Mouse (Mus musculus) neural tube, embryonic 13.5 days (tissue): Measurements from ENCODE around the gene Apc2. TPM values are rescaled to one million over a fixed set of nuclear protein-coding genes. Genes with fewer than 3 reads are reported as not detected.

ENCODE experiments used
- ATAC-seq: fragments of 200-750 bp; cut with Nextera tagmentation; 2 replicates; pipeline ENCODE4 v1.8.0; 2017; ENCODE audit warnings: low read depth, mild to moderate bottlenecking, moderate TSS enrichment, moderate library complexity
- H3K27ac ChIP-seq: fragments of 300-500 bp; sonication (generic); replicated peaks from 2 replicates; pipeline ENCODE4 v1.5.1; 2015; ENCODE audit warnings: moderate library complexity, mild to moderate bottlenecking, inconsistent platforms
- H3K27me3 ChIP-seq: fragments of 300-500 bp; sonication (generic); 2 replicates; pipeline ENCODE4 v1.6.1; 2015; ENCODE audit warnings: mild to moderate bottlenecking, inconsistent platforms
- H3K36me3 ChIP-seq: fragments of 300-500 bp; sonication (generic); 2 replicates; pipeline ENCODE4 v1.6.1; 2015; ENCODE audit warnings: mild to moderate bottlenecking, inconsistent platforms
- H3K4me1 ChIP-seq: fragments of 300-500 bp; sonication (generic); replicated peaks from 2 replicates; pipeline ENCODE4 v1.6.1; 2015; ENCODE audit warnings: inconsistent platforms
- H3K4me2 ChIP-seq: fragments of 300-500 bp; sonication (generic); 2 replicates; pipeline ENCODE4 v1.6.1; 2015; ENCODE audit warnings: inconsistent platforms, mild to moderate bottlenecking, moderate library complexity
- H3K4me3 ChIP-seq: fragments of 300-500 bp; sonication (generic); 2 replicates; pipeline ENCODE4 v1.5.1; 2015; ENCODE audit warnings: mild to moderate bottlenecking, inconsistent platforms
- H3K9ac ChIP-seq: fragments of 300-500 bp; sonication (generic); 2 replicates; pipeline ENCODE4 v1.6.1; 2015; ENCODE audit warnings: moderate library complexity, mild to moderate bottlenecking, inconsistent platforms
- H3K9me3 ChIP-seq: fragments of 300-500 bp; sonication (generic); 2 replicates; pipeline ENCODE4 v1.6.1; 2016; ENCODE audit warnings: inconsistent platforms
- WGBS: fragments of 180-500 bp; shearing (Covaris S2); methylation state at CpG from one replicate; pipeline ENCODE4 v1.1.7; 2015; 5-methylcytosine and 5-hydroxymethylcytosine counted together
- polyA plus RNA-seq: library from polyadenylated mRNA; unstranded; fragments of >200 nt; fragmentation: Nextera tagmentation; extraction: Ambion mirVana; gene quantifications from 2 replicates; pipeline ENCODE4 v1.2.1, GENCODE M21; 2015

The Apc2 gene
- polyA plus RNA-seq, 1 experiment from 2014 or later: 156 TPM

- Histone ChIP-seq H3K27ac (peak overlapping the region; percentile 97), H3K4me2 (peak overlapping the region; percentile 99), H3K4me3 (peak overlapping the region; percentile 59), H3K27me3 (no peaks in the 10 kb centered on the region), H3K9ac (peak overlapping the region; percentile 100), H3K36me3 (peaks cover 35% of the 10 kb centered on the region), H3K9me3 (no peaks in the 10 kb centered on the region), H3K4me1 (peaks cover 90% of the 10 kb centered on the region)
- WGBS: 3% methylated on average over 26 of the region's 26 CpGs
- peak; percentile 75 for ATAC-seq
These were observed 2.9 kb downstream of the Apc2 start for GRCm38 (mm10) chr10:80298571-80299281.

GRCm38 (mm10) chr10:80299301-80299700, 3.5 kb downstream of the Apc2 start:
- H3K4me2 ChIP-seq: peak overlapping the region; percentile 99
- peak; percentile 4; the same call in 1 of the 2 replicates for ATAC-seq

GRCm38 (mm10) chr10:80299824-80300223, 4.0 kb downstream of the Apc2 start:
- peak overlapping the region; percentile 97 for H3K27ac ChIP-seq
- 40% methylated on average over 10 of the region's 10 CpGs for WGBS
- peak overlapping the region; percentile 99 for H3K4me2 ChIP-seq
- no peak for ATAC-seq
- no peaks in the 10 kb centered on the region for H3K9me3 ChIP-seq
- H3K27me3 ChIP-seq: no peaks in the 10 kb centered on the region
- H3K9ac ChIP-seq: peak overlapping the region; percentile 100
- peaks cover 90% of the 10 kb centered on the region for H3K4me1 ChIP-seq
- H3K36me3 ChIP-seq: peaks cover 35% of the 10 kb centered on the region
- peak overlapping the region; percentile 59 for H3K4me3 ChIP-seq

More at GRCm38 (mm10) chr10:80299301-80299700, 3.5 kb downstream of the Apc2 start:
- peaks cover 35% of the 10 kb centered on the region for H3K36me3 ChIP-seq
- H3K4me3 ChIP-seq: peak overlapping the region; percentile 59
- 6% methylated on average over 15 of the region's 15 CpGs for WGBS
- peak overlapping the region; percentile 97 for H3K27ac ChIP-seq
- H3K27me3 ChIP-seq: no peaks in the 10 kb centered on the region
- H3K9me3 ChIP-seq: no peaks in the 10 kb centered on the region
- H3K9ac ChIP-seq: peak overlapping the region; percentile 100
- H3K4me1 ChIP-seq: peaks cover 90% of the 10 kb centered on the region

GRCm38 (mm10) chr10:80300672-80301181, 5.0 kb downstream of the Apc2 start:
- H3K27ac ChIP-seq: peak overlapping the region; percentile 97
- ATAC-seq: peak; percentile 84
- peaks cover 40% of the 10 kb centered on the region for H3K36me3 ChIP-seq
- no peaks in the 10 kb centered on the region for H3K9me3 ChIP-seq
- whole genome bisulfite sequencing: 14% methylated on average over 11 of the region's 11 CpGs
- H3K9ac ChIP-seq: peak overlapping the region; percentile 100
- H3K4me3 ChIP-seq: peak overlapping the region; percentile 59
- peaks cover 90% of the 10 kb centered on the region for H3K4me1 ChIP-seq
- no peaks in the 10 kb centered on the region for H3K27me3 ChIP-seq
- peak overlapping the region; percentile 99 for H3K4me2 ChIP-seq

- peak overlapping the region; percentile 59 for H3K4me3 ChIP-seq
These were observed 5.7 kb downstream of the Apc2 start for GRCm38 (mm10) chr10:80301256-80302081.

GRCm38 (mm10) chr10:80302082-80302355, 6.2 kb downstream of the Apc2 start:
- WGBS: 48% methylated on average over 5 of the region's 5 CpGs
- peak overlapping the region; percentile 99 for H3K4me2 ChIP-seq
- peaks cover 83% of the 10 kb centered on the region for H3K4me1 ChIP-seq
- H3K27ac ChIP-seq: peak overlapping the region; percentile 97
- ATAC-seq: no peak
- peak overlapping the region; percentile 100 for H3K9ac ChIP-seq
- peaks cover 53% of the 10 kb centered on the region for H3K36me3 ChIP-seq
- H3K9me3 ChIP-seq: no peaks in the 10 kb centered on the region
- peak overlapping the region; percentile 59 for H3K4me3 ChIP-seq
- no peaks in the 10 kb centered on the region for H3K27me3 ChIP-seq

More at GRCm38 (mm10) chr10:80301256-80302081, 5.7 kb downstream of the Apc2 start:
- no peak for ATAC-seq
- Histone ChIP-seq H3K36me3 (peaks cover 48% of the 10 kb centered on the region), H3K9ac (peak overlapping the region; percentile 100), H3K4me2 (peak overlapping the region; percentile 99), H3K4me1 (peaks cover 88% of the 10 kb centered on the region), H3K27me3 (no peaks in the 10 kb centered on the region), H3K9me3 (no peaks in the 10 kb centered on the region), H3K27ac (peak overlapping the region; percentile 97)
- 58% methylated on average over 8 of the region's 10 CpGs for WGBS

- H3K36me3 ChIP-seq: peaks cover 58% of the 10 kb centered on the region
These were observed 6.7 kb downstream of the Apc2 start for GRCm38 (mm10) chr10:80302471-80302881.

GRCm38 (mm10) chr10:80304458-80304857, 8.7 kb downstream of the Apc2 start:
- H3K9me3 ChIP-seq: no peaks in the 10 kb centered on the region
- ATAC-seq: no peak
- peak overlapping the region; percentile 37 for H3K4me2 ChIP-seq
- 23% methylated on average over 12 of the region's 12 CpGs for WGBS
- peaks cover 78% of the 10 kb centered on the region for H3K36me3 ChIP-seq
- H3K4me1 ChIP-seq: peaks cover 65% of the 10 kb centered on the region
- H3K27ac ChIP-seq: no peak overlapping the region
- peak overlapping the region; percentile 20; the same call in 1 of the 2 replicates for H3K4me3 ChIP-seq
- peak overlapping the region; percentile 22; the same call in 1 of the 2 replicates for H3K9ac ChIP-seq
- H3K27me3 ChIP-seq: no peaks in the 10 kb centered on the region

More at GRCm38 (mm10) chr10:80302471-80302881, 6.7 kb downstream of the Apc2 start:
- Histone ChIP-seq H3K9me3 (no peaks in the 10 kb centered on the region), H3K27ac (peak overlapping the region; percentile 97), H3K27me3 (no peaks in the 10 kb centered on the region), H3K9ac (peak overlapping the region; percentile 100), H3K4me3 (peak overlapping the region; percentile 59), H3K4me1 (peaks cover 78% of the 10 kb centered on the region), H3K4me2 (peak overlapping the region; percentile 99)
- ATAC-seq: no peak
- 8% methylated on average over 9 of the region's 9 CpGs for WGBS

GRCm38 (mm10) chr10:80304862-80305261, 9.1 kb downstream of the Apc2 start:
- Histone ChIP-seq H3K9ac (peak overlapping the region; percentile 22; the same call in 1 of the 2 replicates), H3K27me3 (no peaks in the 10 kb centered on the region), H3K4me1 (peaks cover 61% of the 10 kb centered on the region), H3K27ac (no peak overlapping the region), H3K4me2 (peak overlapping the region; percentile 37), H3K4me3 (peak overlapping the region; percentile 20; the same call in 1 of the 2 replicates), H3K9me3 (no peaks in the 10 kb centered on the region), H3K36me3 (peaks cover 82% of the 10 kb centered on the region)
- WGBS: 14% methylated on average over 25 of the region's 25 CpGs
- ATAC-seq: no peak

- no peak overlapping the region for H3K4me2 ChIP-seq
- peaks cover 51% of the 10 kb centered on the region for H3K4me1 ChIP-seq
- no peak overlapping the region for H3K4me3 ChIP-seq
- H3K36me3 ChIP-seq: peaks cover 100% of the 10 kb centered on the region
- 0 out of 2 replicates have a peak overlapping the region, but pooled peaks have one; percentile 2 for H3K9ac ChIP-seq
- H3K27ac ChIP-seq: no peak overlapping the region
- WGBS: 87% methylated on average over 16 of the region's 16 CpGs
- peaks cover 25% of the 10 kb centered on the region; the same call in 1 of the 2 replicates for H3K27me3 ChIP-seq
- no peaks in the 10 kb centered on the region for H3K9me3 ChIP-seq
- ATAC-seq: no peak
These were observed 15.8 kb downstream of the Apc2 start for GRCm38 (mm10) chr10:80311560-80311959.

GRCm38 (mm10) chr10:80312586-80313504, 17.1 kb downstream of the Apc2 start:
- Histone ChIP-seq H3K4me3 (0 out of 2 replicates have a peak overlapping the region, but pooled peaks have one; percentile 2), H3K4me2 (no peak overlapping the region), H3K4me1 (peaks cover 63% of the 10 kb centered on the region), H3K27me3 (peaks cover 25% of the 10 kb centered on the region; the same call in 1 of the 2 replicates), H3K36me3 (peaks cover 100% of the 10 kb centered on the region), H3K27ac (no peak overlapping the region), H3K9me3 (no peaks in the 10 kb centered on the region), H3K9ac (0 out of 2 replicates have a peak overlapping the region, but pooled peaks have one; percentile 22)
- WGBS: 68% methylated on average over 54 of the region's 54 CpGs
- ATAC-seq: no peak
